Mouse (Mus musculus) heart, embryonic 12.5 days (tissue): ENCODE data around the gene Hlcs. TPM values are rescaled to one million over a fixed set of nuclear protein-coding genes. Genes with fewer than 3 reads are reported as not detected.

Source experiments
- ATAC-seq: fragments of 200-750 bp; cut with Nextera tagmentation; 2 replicates; pipeline ENCODE4 v1.8.0; 2017; ENCODE audit warnings: moderate TSS enrichment, moderate library complexity; ENCODE audit not compliant: insufficient number of reproducible peaks, low FRiP score
- H3K27ac ChIP-seq: fragments of 300-500 bp; sonication (generic); 2 replicates; pipeline ENCODE4 v1.5.1; 2016; ENCODE audit warnings: mild to moderate bottlenecking, moderate library complexity; ENCODE audit not compliant: poor library complexity, severe bottlenecking
- H3K27me3 ChIP-seq: fragments of 300-500 bp; sonication (generic); replicated peaks from 2 replicates; pipeline ENCODE4 v1.6.1; 2016; ENCODE audit warnings: mild to moderate bottlenecking, moderate library complexity
- H3K36me3 ChIP-seq: fragments of 300-500 bp; sonication (generic); 2 replicates; pipeline ENCODE4 v1.6.1; 2016; ENCODE audit warnings: mild to moderate bottlenecking, moderate library complexity
- H3K4me1 ChIP-seq: fragments of 300-500 bp; sonication (generic); replicated peaks from 2 replicates; pipeline ENCODE4 v1.6.1; 2016; ENCODE audit warnings: mild to moderate bottlenecking
- H3K4me2 ChIP-seq: fragments of 300-500 bp; sonication (generic); 2 replicates; pipeline ENCODE4 v1.6.1; 2016; ENCODE audit warnings: mild to moderate bottlenecking, moderate library complexity
- H3K4me3 ChIP-seq: fragments of 300-500 bp; sonication (generic); 2 replicates; pipeline ENCODE4 v1.5.1; 2016; ENCODE audit warnings: mild to moderate bottlenecking
- H3K9ac ChIP-seq: fragments of 300-500 bp; sonication (generic); 2 replicates; pipeline ENCODE4 v1.6.1; 2016; ENCODE audit warnings: mild to moderate bottlenecking, moderate library complexity
- H3K9me3 ChIP-seq: fragments of 300-500 bp; sonication (generic); replicated peaks from 2 replicates; pipeline ENCODE4 v1.6.1; 2016; ENCODE audit warnings: mild to moderate bottlenecking, moderate library complexity
- WGBS: fragments of 180-500 bp; shearing (Covaris S2); methylation state at CpG from one replicate; pipeline ENCODE4 v1.1.7; 2016; 5-methylcytosine and 5-hydroxymethylcytosine counted together
- polyA plus RNA-seq: library from polyadenylated mRNA; unstranded; fragments of >200 nt; fragmentation: Nextera tagmentation; extraction: Ambion mirVana; gene quantifications from 2 replicates; pipeline ENCODE4 v1.2.1, GENCODE M21; 2016

The Hlcs gene
- polyA plus RNA-seq, 1 experiment from 2014 or later: 11.0 TPM

- Histone ChIP-seq H3K9me3 (peaks cover 2% of the 10 kb centered on the region), H3K4me2 (no peak overlapping the region), H3K27me3 (no peaks in the 10 kb centered on the region), H3K4me1 (peaks cover 8% of the 10 kb centered on the region; the same call in 1 of the 2 replicates), H3K36me3 (peaks cover 10% of the 10 kb centered on the region), H3K27ac (no peak overlapping the region), H3K4me3 (no peak overlapping the region), H3K9ac (no peak overlapping the region)
- 66% methylated on average over 9 of the region's 9 CpGs for WGBS
- no peak for ATAC-seq
Observed at GRCm38 (mm10) chr16:94287826-94288225, 25.5 kb downstream of the Hlcs start.

GRCm38 (mm10) chr16:94283972-94284371 lies 29.4 kb downstream of the Hlcs start:
- Histone ChIP-seq H3K4me3 (no peak overlapping the region), H3K36me3 (peaks cover 22% of the 10 kb centered on the region), H3K9ac (no peak overlapping the region), H3K9me3 (peaks cover 12% of the 10 kb centered on the region), H3K4me2 (no peak overlapping the region), H3K27ac (no peak overlapping the region), H3K27me3 (no peaks in the 10 kb centered on the region), H3K4me1 (peaks cover under 1% of the 10 kb centered on the region; the same call in 1 of the 2 replicates)
- whole genome bisulfite sequencing: 91% methylated on average over 3 of the region's 3 CpGs
- ATAC-seq: no peak

- Histone ChIP-seq H3K36me3 (peaks cover 18% of the 10 kb centered on the region), H3K4me1 (no peaks in the 10 kb centered on the region), H3K27me3 (no peaks in the 10 kb centered on the region), H3K4me3 (no peak overlapping the region), H3K9ac (no peak overlapping the region), H3K27ac (no peak overlapping the region), H3K9me3 (no peaks in the 10 kb centered on the region; the same call in 1 of the 2 replicates), H3K4me2 (no peak overlapping the region)
- 87% methylated on average over 6 of the region's 6 CpGs for WGBS
- ATAC-seq: no peak
Observed at GRCm38 (mm10) chr16:94270826-94271225, 42.5 kb downstream of the Hlcs start.

- peaks cover 17% of the 10 kb centered on the region for H3K36me3 ChIP-seq
- H3K4me3 ChIP-seq: no peak overlapping the region
- no peaks in the 10 kb centered on the region for H3K27me3 ChIP-seq
- H3K27ac ChIP-seq: no peak overlapping the region
- WGBS: 9% methylated on average over 9 of the region's 9 CpGs
- H3K9ac ChIP-seq: 0 out of 2 replicates have a peak overlapping the region, but pooled peaks have one; percentile 33
- no peaks in the 10 kb centered on the region for H3K4me1 ChIP-seq
- no peaks in the 10 kb centered on the region; the same call in 1 of the 2 replicates for H3K9me3 ChIP-seq
- ATAC-seq: no peak
- peak overlapping the region; percentile 49 for H3K4me2 ChIP-seq
Observed at GRCm38 (mm10) chr16:94269635-94270034, 43.7 kb downstream of the Hlcs start.

GRCm38 (mm10) chr16:94268205-94268604 lies 45.2 kb downstream of the Hlcs start:
- ATAC-seq: no peak
- H3K4me3 ChIP-seq: no peak overlapping the region
- no peaks in the 10 kb centered on the region for H3K4me1 ChIP-seq
- H3K9ac ChIP-seq: no peak overlapping the region
- no peaks in the 10 kb centered on the region for H3K27me3 ChIP-seq
- H3K36me3 ChIP-seq: peaks cover 12% of the 10 kb centered on the region
- no peak overlapping the region for H3K27ac ChIP-seq
- 80% methylated on average over 14 of the region's 14 CpGs for WGBS
- H3K4me2 ChIP-seq: no peak overlapping the region
- H3K9me3 ChIP-seq: no peaks in the 10 kb centered on the region

- Histone ChIP-seq H3K9me3 (no peaks in the 10 kb centered on the region), H3K4me2 (no peak overlapping the region), H3K9ac (no peak overlapping the region), H3K4me1 (no peaks in the 10 kb centered on the region), H3K4me3 (no peak overlapping the region), H3K27me3 (no peaks in the 10 kb centered on the region), H3K27ac (no peak overlapping the region), H3K36me3 (peaks cover 15% of the 10 kb centered on the region)
- 83% methylated on average over 6 of the region's 6 CpGs for WGBS
- ATAC-seq: no peak
Observed at GRCm38 (mm10) chr16:94264611-94265010, 48.8 kb downstream of the Hlcs start.

- ATAC-seq: no peak
- Histone ChIP-seq H3K4me1 (no peaks in the 10 kb centered on the region), H3K4me2 (no peak overlapping the region), H3K4me3 (no peak overlapping the region), H3K27ac (no peak overlapping the region), H3K27me3 (no peaks in the 10 kb centered on the region), H3K36me3 (peaks cover 10% of the 10 kb centered on the region), H3K9ac (no peak overlapping the region), H3K9me3 (no peaks in the 10 kb centered on the region)
- WGBS: 86% methylated on average over 19 of the region's 19 CpGs
Observed at GRCm38 (mm10) chr16:94262501-94262900, 50.9 kb downstream of the Hlcs start.

- H3K27ac ChIP-seq: no peak overlapping the region
- no peak for ATAC-seq
- H3K36me3 ChIP-seq: 0 out of 2 replicates have a peak, but pooled peaks cover 5% of the 10 kb centered on the region
- H3K4me3 ChIP-seq: no peak overlapping the region
- WGBS: 83% methylated on average over 19 of the region's 19 CpGs
- no peaks in the 10 kb centered on the region for H3K27me3 ChIP-seq
- H3K9ac ChIP-seq: no peak overlapping the region
- H3K4me1 ChIP-seq: no peaks in the 10 kb centered on the region
- H3K9me3 ChIP-seq: no peaks in the 10 kb centered on the region
- H3K4me2 ChIP-seq: no peak overlapping the region
Observed at GRCm38 (mm10) chr16:94260938-94261630, 52.3 kb downstream of the Hlcs start.

GRCm38 (mm10) chr16:94258366-94259310 lies 54.7 kb downstream of the Hlcs start:
- Histone ChIP-seq H3K4me1 (no peaks in the 10 kb centered on the region), H3K9ac (no peak overlapping the region), H3K27ac (no peak overlapping the region), H3K9me3 (no peaks in the 10 kb centered on the region), H3K27me3 (no peaks in the 10 kb centered on the region), H3K4me2 (no peak overlapping the region), H3K36me3 (0 out of 2 replicates have a peak, but pooled peaks cover 3% of the 10 kb centered on the region), H3K4me3 (no peak overlapping the region)
- WGBS: 68% methylated on average over 14 of the region's 14 CpGs
- peak; percentile 39; the same call in 1 of the 2 replicates for ATAC-seq

GRCm38 (mm10) chr16:94255592-94255991 lies 57.8 kb downstream of the Hlcs start:
- H3K4me3 ChIP-seq: no peak overlapping the region
- no peak overlapping the region for H3K27ac ChIP-seq
- WGBS: 89% methylated on average over 4 of the region's 4 CpGs
- no peaks in the 10 kb centered on the region for H3K9me3 ChIP-seq
- ATAC-seq: no peak
- no peak overlapping the region for H3K9ac ChIP-seq
- no peaks in the 10 kb centered on the region for H3K27me3 ChIP-seq
- 0 out of 2 replicates have a peak, but pooled peaks cover 1% of the 10 kb centered on the region for H3K4me1 ChIP-seq
- H3K36me3 ChIP-seq: no peaks in the 10 kb centered on the region
- H3K4me2 ChIP-seq: no peak overlapping the region

- no peak overlapping the region for H3K27ac ChIP-seq
- no peak overlapping the region for H3K4me2 ChIP-seq
- H3K4me3 ChIP-seq: no peak overlapping the region
- 87% methylated on average over 6 of the region's 6 CpGs for WGBS
- ATAC-seq: no peak
- 0 out of 2 replicates have a peak, but pooled peaks cover 5% of the 10 kb centered on the region for H3K4me1 ChIP-seq
- no peak overlapping the region for H3K9ac ChIP-seq
- H3K27me3 ChIP-seq: no peaks in the 10 kb centered on the region
- H3K36me3 ChIP-seq: no peaks in the 10 kb centered on the region
- no peaks in the 10 kb centered on the region for H3K9me3 ChIP-seq
Observed at GRCm38 (mm10) chr16:94255035-94255434, 58.3 kb downstream of the Hlcs start.
